Mouse (Mus musculus) urinary bladder, postnatal 14 days (tissue): Measurements from ENCODE around the gene Col26a1.
A peak's percentile ranks its signal among the peaks of the same experiment; 100 is the strongest.

Source experiments
- DNase-seq: peaks from one replicate; pipeline ENCODE4 v3.0.0; 2021; ENCODE audit warnings: low spot score

Gene Col26a1

DNA sequence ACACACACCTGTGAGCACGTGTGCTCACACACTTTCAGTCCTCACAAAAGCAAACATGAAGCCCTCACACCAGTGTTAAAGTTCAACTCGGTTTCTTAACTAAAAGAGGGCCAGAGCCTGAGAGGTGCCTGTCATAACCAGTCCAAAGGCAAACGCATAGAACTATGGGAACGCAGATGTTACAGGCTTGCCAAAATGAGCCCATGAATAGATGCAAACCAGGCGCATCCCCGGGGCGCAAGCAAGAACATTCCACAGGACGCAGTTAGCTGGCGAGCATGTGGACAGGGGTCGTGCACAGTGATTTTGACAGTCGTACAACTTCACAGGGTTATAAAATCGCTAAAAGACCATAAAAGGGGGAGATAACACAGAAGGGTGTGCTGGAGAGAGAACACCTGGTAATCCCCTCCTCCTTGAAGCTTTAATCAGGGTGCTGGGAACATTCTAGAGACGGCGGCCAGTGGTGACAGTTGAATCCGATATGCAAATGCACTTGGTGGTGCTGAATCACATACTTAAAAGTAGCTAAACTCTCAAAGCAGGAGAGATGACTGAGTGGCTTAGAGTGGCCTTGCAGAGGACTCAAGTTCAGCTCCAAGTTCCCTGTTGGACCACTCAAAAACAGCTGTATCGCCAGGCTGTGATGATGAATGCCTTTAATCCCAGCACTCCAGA is 76.5 kb downstream of the Col26a1 start:
- no peak for DNase-seq

DNA sequence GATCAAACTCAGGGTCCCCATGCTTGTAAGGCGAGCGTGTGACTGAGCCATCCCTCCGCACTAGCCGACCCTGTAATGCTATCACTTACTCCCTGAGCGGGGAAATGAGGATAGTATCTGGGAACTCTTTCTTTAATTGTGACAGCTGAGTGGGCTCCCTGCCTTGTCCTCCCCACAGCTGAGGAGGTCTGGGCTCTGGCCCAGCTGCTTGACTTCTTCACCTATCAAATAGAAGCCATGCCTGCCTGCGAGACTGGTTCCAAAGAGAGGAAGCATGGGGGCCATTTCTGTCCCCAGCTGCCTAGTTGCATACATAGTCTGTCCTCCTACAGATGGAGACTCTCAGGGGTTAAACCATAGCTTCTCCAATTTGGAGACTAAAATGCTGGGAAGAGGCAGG is 78.0 kb downstream of the Col26a1 start:
- DNase-seq: no peak

GRCm38 (mm10) chr5:136804246-136804645 is 78.8 kb downstream of the Col26a1 start:
- no peak for DNase-seq

GRCm38 (mm10) chr5:136802732-136803131 is 80.3 kb downstream of the Col26a1 start:
- peak; percentile 50 for DNase-seq

GRCm38 (mm10) chr5:136796917-136797316 is 86.1 kb downstream of the Col26a1 start:
- no peak for DNase-seq

GRCm38 (mm10) chr5:136793807-136794206 is 89.2 kb downstream of the Col26a1 start:
- no peak for DNase-seq

DNA sequence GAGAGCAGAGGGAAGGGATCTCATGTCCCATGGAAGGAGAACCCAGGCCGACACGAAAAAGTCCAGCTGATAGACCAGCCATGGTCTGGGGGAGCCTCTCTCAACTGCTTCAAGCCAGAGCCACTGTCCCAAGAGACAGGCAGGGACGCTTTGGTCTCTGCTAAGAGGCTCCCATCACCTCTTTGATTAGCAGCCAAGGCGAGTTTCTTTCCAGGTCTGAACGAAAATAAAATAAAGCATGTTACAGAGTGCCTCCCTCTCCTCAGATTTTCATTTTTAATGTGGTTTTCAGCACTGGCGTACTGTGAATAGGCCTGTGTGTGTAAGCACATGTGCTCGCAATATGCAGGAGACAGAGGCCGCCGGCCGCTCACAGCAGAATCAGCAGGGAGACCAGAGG is 90.5 kb downstream of the Col26a1 start:
- no peak for DNase-seq

DNA sequence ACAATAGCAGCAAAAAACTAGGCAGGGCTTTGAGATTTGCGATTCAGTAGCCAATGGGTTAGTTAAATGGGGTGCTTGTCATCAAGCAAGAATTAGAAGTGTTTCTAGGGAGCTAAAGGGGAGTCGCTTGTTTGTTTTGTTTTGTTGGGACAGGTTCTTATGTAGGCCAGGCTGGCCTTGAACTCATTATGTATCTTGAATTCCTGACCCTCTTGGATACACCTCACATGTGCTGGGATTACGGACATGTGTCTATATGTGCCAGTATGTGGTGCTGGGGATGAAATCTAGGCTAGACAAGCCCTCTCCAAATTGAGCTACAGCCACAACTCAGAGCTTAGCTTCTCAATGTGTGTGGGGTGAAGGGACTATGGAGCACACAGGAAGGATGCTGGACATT is 91.8 kb downstream of the Col26a1 start:
- DNase-seq: no peak

GRCm38 (mm10) chr5:136790570-136791196 is 92.3 kb downstream of the Col26a1 start:
- DNase-seq: peak; percentile 89

DNA sequence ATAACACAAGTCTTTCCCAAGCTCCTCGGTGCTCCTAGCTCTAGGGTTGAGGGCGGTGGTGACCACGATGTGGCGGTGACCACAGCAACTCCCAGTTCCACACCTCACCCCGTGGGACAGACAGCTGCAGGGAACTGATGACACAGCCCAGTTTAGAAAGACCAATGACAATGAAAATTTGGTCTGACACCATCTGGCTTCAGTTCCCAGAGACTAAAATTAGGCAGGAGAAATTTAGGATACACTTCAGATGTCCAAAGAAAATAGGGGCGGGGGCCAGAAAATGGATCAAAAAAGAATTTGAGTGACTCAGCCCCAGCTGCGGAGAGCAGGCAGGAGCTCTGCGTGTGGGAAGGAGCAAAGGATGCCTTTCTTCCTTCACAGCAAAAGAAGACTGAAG is 98.5 kb downstream of the Col26a1 start:
- no peak for DNase-seq

DNA sequence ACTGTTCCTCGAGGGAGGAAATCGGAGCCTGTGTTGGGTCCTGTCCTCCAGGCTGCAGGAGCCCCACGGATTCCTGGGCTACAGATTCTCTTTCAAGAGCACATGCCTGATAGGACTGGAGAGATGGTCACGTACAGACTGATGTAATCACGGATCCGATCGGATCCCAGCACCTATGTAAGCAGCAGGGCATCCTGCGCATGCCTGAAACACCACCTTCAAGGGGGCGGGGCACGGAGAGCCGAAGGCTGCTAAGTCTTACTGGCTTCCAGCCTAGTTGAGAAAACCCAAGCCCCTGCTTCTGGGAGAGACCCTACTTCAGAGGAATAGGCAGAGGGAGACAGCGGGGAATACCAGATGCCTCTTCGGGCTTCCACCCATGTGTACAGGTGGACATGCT is 100.4 kb downstream of the Col26a1 start:
- DNase-seq: no peak

DNA sequence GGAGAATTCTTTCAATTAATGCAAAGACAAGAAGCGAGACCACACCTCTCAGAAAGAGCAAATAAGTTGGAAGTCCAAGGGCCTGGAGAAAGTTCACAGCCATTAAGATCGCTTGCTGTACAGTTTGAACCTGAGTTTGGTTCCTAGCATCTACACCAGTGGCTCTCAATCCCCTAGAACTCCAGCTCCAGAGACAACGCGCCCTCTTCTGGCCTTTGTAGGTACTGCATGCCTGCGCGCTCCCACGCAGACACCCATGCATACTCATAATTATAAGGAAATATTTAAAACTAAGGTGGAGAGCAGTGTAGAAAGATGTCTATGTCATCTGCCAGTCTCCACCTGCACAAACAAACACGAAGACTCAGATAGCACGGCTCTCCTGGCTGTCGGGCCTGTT is 102.5 kb downstream of the Col26a1 start:
- peak; percentile 54 for DNase-seq

DNA sequence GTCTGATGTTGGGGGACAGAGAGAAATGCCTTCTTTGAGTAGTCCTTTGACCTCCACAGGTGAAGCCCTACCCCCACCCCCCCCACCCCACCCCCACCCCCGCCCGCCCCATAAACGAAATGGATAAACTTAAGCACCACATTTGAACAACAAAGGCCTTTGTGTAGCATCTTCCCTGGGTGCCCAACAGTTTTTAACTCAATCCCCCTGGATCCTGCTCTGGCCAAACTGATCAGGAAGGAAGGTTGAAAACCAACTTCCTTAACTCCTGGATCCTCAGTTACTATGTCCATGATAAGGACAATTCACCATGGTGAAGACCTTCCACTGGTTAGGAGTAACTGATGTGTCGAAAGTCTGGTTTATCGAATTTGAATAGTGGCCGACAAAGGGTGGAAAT is 103.1 kb downstream of the Col26a1 start:
- no peak for DNase-seq

- no peak for DNase-seq
Observed at GRCm38 (mm10) chr5:136775548-136775947, 107.5 kb downstream of the Col26a1 start.

GRCm38 (mm10) chr5:136773044-136774039 is 109.7 kb downstream of the Col26a1 start:
- DNase-seq: no peak

- DNase-seq: no peak
Observed at GRCm38 (mm10) chr5:136771132-136771531, 111.9 kb downstream of the Col26a1 start.

GRCm38 (mm10) chr5:136767304-136767703 is 115.7 kb downstream of the Col26a1 start:
- DNase-seq: no peak

- DNase-seq: no peak
Observed at GRCm38 (mm10) chr5:136764157-136764669, 118.8 kb downstream of the Col26a1 start.

GRCm38 (mm10) chr5:136760345-136760744 is 122.7 kb downstream of the Col26a1 start:
- no peak for DNase-seq

- no peak for DNase-seq
Observed at GRCm38 (mm10) chr5:136759781-136760180, 123.2 kb downstream of the Col26a1 start.

DNA sequence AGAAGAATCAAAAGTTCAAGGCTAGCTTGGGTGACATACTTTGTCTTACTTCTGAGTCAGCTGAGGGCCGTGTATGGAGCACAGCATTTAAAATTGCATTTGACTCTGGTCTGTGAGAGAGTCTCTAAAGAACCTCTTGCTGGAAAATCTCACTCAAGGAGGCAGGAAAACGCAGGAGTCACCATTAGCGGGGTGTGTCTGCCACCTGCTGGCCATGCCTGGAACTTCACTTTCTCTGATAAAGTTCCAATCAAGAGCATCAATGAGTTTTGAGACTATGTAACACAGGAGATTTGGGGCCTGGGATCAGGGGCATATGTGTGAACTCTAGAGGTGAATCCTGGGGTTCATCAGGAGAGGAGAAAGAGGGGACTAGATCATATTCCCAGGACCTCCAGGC is 127.3 kb downstream of the Col26a1 start:
- peak; percentile 66 for DNase-seq

GRCm38 (mm10) chr5:136754053-136754591 is 128.9 kb downstream of the Col26a1 start:
- DNase-seq: no peak
